ENCODE assay signal across 20 mouse cellular contexts in genomic region chr2:119816611-119817010, GRCm38 (mm10). TPM values are rescaled to one million over a fixed set of nuclear protein-coding genes. Genes with fewer than 3 reads are reported as not detected.
A peak's percentile ranks its signal among the peaks of the same experiment; 100 is the strongest.
DNase-seq lines count a peak whose midpoint lies in the region; ATAC-seq and TF ChIP-seq lines count a peak whose summit lies in the region.
"Had no signal": no experiment of that assay in that cellular context is flagged by ENCODE, and none has a peak within 500 bp of the region (broad histone marks: within the 10 kb centered on the region; RNA-seq: fewer than 3 reads in every experiment).

No protein-coding gene starts in this region.

- DNase-seq in cerebellum, postnatal 36 days = no peak
- DNase-seq in forebrain, embryonic 14.5 days (ENCODE audit: low spot score) = no peak
- no peak for DNase-seq in forebrain, embryonic 11.5 days (ENCODE audit: low spot score)
- peak in 1 of 2 experiments; percentile 15 for DNase-seq in left cerebral cortex, adult 2 months (ENCODE audit: extremely low spot score in 1 of 2, low spot score in 2 of 2)
- no peak for DNase-seq in left cerebral cortex, adult 9 months (ENCODE audit: low spot score in 2 of 2)
- DNase-seq: adrenal gland, adult 8-10 months; B cell, adult 2 months; gastrocnemius, postnatal 36 days; heart, adult 11 months; heart, postnatal 14 days; kidney, adult 2 months had no signal

- H3K4me2 ChIP-seq in forebrain, embryonic 14.5 days (ENCODE audit: low read length) = no peak overlapping the region
- no peak overlapping the region for H3K4me2 ChIP-seq in forebrain, embryonic 11.5 days (ENCODE audit: low read depth, low read length, severe bottlenecking)
- H3K4me2 ChIP-seq in hindbrain, embryonic 15.5 days = no peak overlapping the region
- no peak overlapping the region for H3K4me2 ChIP-seq in hindbrain, embryonic 12.5 days (replicated peaks)

- H3K9me3 ChIP-seq in forebrain, embryonic 14.5 days (replicated peaks; ENCODE audit: control insufficient read depth, low read length) = no peaks in the 10 kb centered on the region
- no peaks in the 10 kb centered on the region for H3K9me3 ChIP-seq in forebrain, embryonic 11.5 days (ENCODE audit: control insufficient read depth, low read length)
- no peaks in the 10 kb centered on the region for H3K9me3 ChIP-seq in hindbrain, embryonic 15.5 days
- no peaks in the 10 kb centered on the region for H3K9me3 ChIP-seq in hindbrain, embryonic 12.5 days (replicated peaks)
- H3K9me3 ChIP-seq: embryonic facial prominence, embryonic 10.5 days; G1E had no signal

- TF ChIP-seq CTCF in left cerebral cortex, adult 2 months (IDR thresholded peaks at IDR 0.05) = no peak

- H3K27ac ChIP-seq in forebrain, embryonic 14.5 days (ENCODE audit: low read depth, low read length) = peak overlapping the region; percentile 44; the same call in 1 of the 2 replicates
- no peak overlapping the region for H3K27ac ChIP-seq in forebrain, embryonic 11.5 days (ENCODE audit: low read depth, low read length)
- peak overlapping the region; percentile 51 for H3K27ac ChIP-seq in hindbrain, embryonic 15.5 days (replicated peaks)
- H3K27ac ChIP-seq in hindbrain, embryonic 12.5 days = no peak overlapping the region
- H3K27ac ChIP-seq in left cerebral cortex, adult 2 months = peak overlapping the region; percentile 64
- H3K27ac ChIP-seq: embryonic facial prominence, embryonic 10.5 days had no signal

- no peaks in the 10 kb centered on the region for H3K4me1 ChIP-seq in forebrain, embryonic 14.5 days (ENCODE audit: control insufficient read depth, insufficient read depth, low read length)
- H3K4me1 ChIP-seq in forebrain, embryonic 11.5 days (replicated peaks; ENCODE audit: control insufficient read depth, insufficient read depth, low read length) = no peaks in the 10 kb centered on the region
- 0 out of 2 replicates have a peak, but pooled peaks cover 8% of the 10 kb centered on the region for H3K4me1 ChIP-seq in hindbrain, embryonic 15.5 days (replicated peaks)
- H3K4me1 ChIP-seq in hindbrain, embryonic 12.5 days = no peaks in the 10 kb centered on the region

- H3K36me3 ChIP-seq in forebrain, embryonic 14.5 days (ENCODE audit: control insufficient read depth, insufficient read depth, low read length) = peaks cover 21% of the 10 kb centered on the region
- no peaks in the 10 kb centered on the region for H3K36me3 ChIP-seq in forebrain, embryonic 11.5 days (ENCODE audit: control insufficient read depth, insufficient read depth, low read length)
- H3K36me3 ChIP-seq in hindbrain, embryonic 15.5 days = no peaks in the 10 kb centered on the region
- peaks cover 30% of the 10 kb centered on the region for H3K36me3 ChIP-seq in hindbrain, embryonic 12.5 days
- H3K36me3 ChIP-seq: G1E had no signal

- H3K27me3 ChIP-seq in forebrain, embryonic 14.5 days (replicated peaks; ENCODE audit: control insufficient read depth, insufficient read depth, low read length) = no peaks in the 10 kb centered on the region
- no peaks in the 10 kb centered on the region for H3K27me3 ChIP-seq in forebrain, embryonic 11.5 days (ENCODE audit: control insufficient read depth, insufficient read depth, low read length)
- H3K27me3 ChIP-seq in hindbrain, embryonic 15.5 days = no peaks in the 10 kb centered on the region
- no peaks in the 10 kb centered on the region for H3K27me3 ChIP-seq in hindbrain, embryonic 12.5 days

- intact Hi-C loops in left cerebral cortex, adult 2 months (cut with DNase I) = no loop called here

- no peak overlapping the region for H3K9ac ChIP-seq in forebrain, embryonic 14.5 days (ENCODE audit: low read length)
- H3K9ac ChIP-seq in forebrain, embryonic 11.5 days (ENCODE audit: low read length) = no peak overlapping the region
- H3K9ac ChIP-seq in hindbrain, embryonic 15.5 days = no peak overlapping the region
- no peak overlapping the region for H3K9ac ChIP-seq in hindbrain, embryonic 12.5 days

- H3K4me3 ChIP-seq in forebrain, embryonic 14.5 days (ENCODE audit: low read depth, low read length) = no peak overlapping the region
- no peak overlapping the region for H3K4me3 ChIP-seq in forebrain, embryonic 11.5 days (ENCODE audit: low read depth, low read length)
- H3K4me3 ChIP-seq in hindbrain, embryonic 15.5 days = no peak overlapping the region
- no peak overlapping the region for H3K4me3 ChIP-seq in hindbrain, embryonic 12.5 days
- H3K4me3 ChIP-seq in left cerebral cortex, adult 2 months = no peak overlapping the region
- H3K4me3 ChIP-seq: embryonic facial prominence, embryonic 10.5 days had no signal

- WGBS in forebrain, embryonic 14.5 days = 98% methylated on average over 13 of the region's 13 CpGs
- 97% methylated on average over 13 of the region's 13 CpGs for WGBS in forebrain, embryonic 11.5 days
- WGBS in hindbrain, embryonic 15.5 days = 92% methylated on average over 13 of the region's 13 CpGs
- 97% methylated on average over 13 of the region's 13 CpGs for WGBS in hindbrain, embryonic 12.5 days

- ATAC-seq in cerebellum, adult (ENCODE audit: insufficient number of reproducible peaks, low FRiP score, low TSS enrichment) = 0 out of 2 replicates have a peak, but pooled peaks have one; percentile 9
- peak; percentile 12; the same call in 1 of the 2 replicates for ATAC-seq in forebrain, embryonic 14.5 days
- ATAC-seq in forebrain, embryonic 11.5 days (replicated peaks; ENCODE audit: low FRiP score) = no peak
- ATAC-seq in hindbrain, embryonic 15.5 days (ENCODE audit: low FRiP score, low read depth) = no peak
- ATAC-seq in hindbrain, embryonic 12.5 days (ENCODE audit: low FRiP score) = no peak
- ATAC-seq: CD4-positive, CD25-positive, alpha-beta regulatory T cell, adult 4 months; intestine, embryonic 16.5 days had no signal

RNA-seq across cellular contexts. Expression of gene Tyro3, which starts 19.1 kb away (rescaled TPM):
- polyA plus RNA-seq in forebrain, embryonic 14.5 days (2014; fragmentation: Nextera tagmentation; extraction: Ambion mirVana) = 14.3 TPM in 2 replicates
- polyA plus RNA-seq in forebrain, embryonic 11.5 days (2014; fragmentation: Nextera tagmentation; extraction: Ambion mirVana) = 27.7 and 29.8 TPM in 2 replicates
- 27.1 and 27.7 TPM in 2 replicates for polyA plus RNA-seq in hindbrain, embryonic 15.5 days (2015; fragmentation: Nextera tagmentation; extraction: Ambion mirVana)
- 27.1 and 27.8 TPM in 2 replicates for polyA plus RNA-seq in hindbrain, embryonic 12.5 days (2016; fragmentation: Nextera tagmentation; extraction: Ambion mirVana)
- 100 to 1,000 TPM; 203 to 208 TPM for total RNA-seq in left cerebral cortex, adult 2 months (2021)

RNA-seq across cellular contexts. Expression of gene Rpap1, which starts 29.3 kb away (rescaled TPM):
- 12.8 and 16.0 TPM in 2 replicates for polyA plus RNA-seq in forebrain, embryonic 14.5 days (2014; fragmentation: Nextera tagmentation; extraction: Ambion mirVana)
- 38.1 and 40.3 TPM in 2 replicates for polyA plus RNA-seq in forebrain, embryonic 11.5 days (2014; fragmentation: Nextera tagmentation; extraction: Ambion mirVana)
- 18.6 and 19.6 TPM in 2 replicates for polyA plus RNA-seq in hindbrain, embryonic 15.5 days (2015; fragmentation: Nextera tagmentation; extraction: Ambion mirVana)
- polyA plus RNA-seq in hindbrain, embryonic 12.5 days (2016; fragmentation: Nextera tagmentation; extraction: Ambion mirVana) = 29.3 and 31.0 TPM in 2 replicates
- total RNA-seq in left cerebral cortex, adult 2 months (2021) = 10 to 100 TPM; 18.6 to 19.5 TPM

RNA-seq across cellular contexts. Expression of gene Ltk, which starts 56.4 kb away (rescaled TPM):
- polyA plus RNA-seq in forebrain, embryonic 14.5 days (2014; fragmentation: Nextera tagmentation; extraction: Ambion mirVana) = 0.29 and 0.37 TPM in 2 replicates
- polyA plus RNA-seq in forebrain, embryonic 11.5 days (2014; fragmentation: Nextera tagmentation; extraction: Ambion mirVana) = 0.11 and 0.19 TPM in 2 replicates
- polyA plus RNA-seq in hindbrain, embryonic 15.5 days (2015; fragmentation: Nextera tagmentation; extraction: Ambion mirVana) = 2.1 and 2.2 TPM in 2 replicates
- polyA plus RNA-seq in hindbrain, embryonic 12.5 days (2016; fragmentation: Nextera tagmentation; extraction: Ambion mirVana) = 0.23 and 0.34 TPM in 2 replicates
- total RNA-seq in left cerebral cortex, adult 2 months (2021) = 10 to 100 TPM; 22.5 to 25.0 TPM
- total RNA-seq: gastrocnemius, adult 8-10 months; gastrocnemius, postnatal 36 days; heart, postnatal 14 days; hematopoietic stem cell, adult 5-6 weeks had no signal
- polyA plus RNA-seq: CD4-positive, CD25-positive, alpha-beta regulatory T cell, adult 4 months; embryonic facial prominence, embryonic 10.5 days; G1E had no signal

Comparison
In these comparisons a context has a peak if more than half of its experiments do, and no peak if none do; other contexts are left out.
1. ATAC-seq: peak in cerebellum, adult (single experiment) and forebrain, embryonic 14.5 days (single experiment); none in forebrain, embryonic 11.5 days (single experiment), hindbrain, embryonic 15.5 days (single experiment) and hindbrain, embryonic 12.5 days (single experiment).
2. H3K27ac ChIP-seq: peak in forebrain, embryonic 14.5 days (single experiment), hindbrain, embryonic 15.5 days (single experiment) and left cerebral cortex, adult 2 months (single experiment); none in forebrain, embryonic 11.5 days (single experiment) and hindbrain, embryonic 12.5 days (single experiment).